Mouse (Mus musculus) adrenal gland, postnatal 36 days (tissue): Measurements from ENCODE around the gene Defb30. TPM values are rescaled to one million over a fixed set of nuclear protein-coding genes. Genes with fewer than 3 reads are reported as not detected.

Experiments
- DNase-seq, 2 experiments: peaks; one replicate each; pipeline ENCODE4 v3.0.0; 2021; ENCODE audit warnings: mixed read lengths in 1 of 2
- long read RNA-seq, 2 experiments: library from polyadenylated mRNA; stranded (forward); transcript quantifications; one replicate each; pipeline ENCODE4 v2.0.0; 2021; ENCODE audit warnings: borderline sequencing depth in 2 of 2
- total RNA-seq, 2 experiments: library from RNA; stranded (reverse); gene quantifications; 2 replicates each; pipeline ENCODE4 v1.2.3; 2021

Gene Defb30
- not detected for total RNA-seq
- long read RNA-seq, experiment 1 = 0 reads
- long read RNA-seq, experiment 2 = 0 reads

DNA sequence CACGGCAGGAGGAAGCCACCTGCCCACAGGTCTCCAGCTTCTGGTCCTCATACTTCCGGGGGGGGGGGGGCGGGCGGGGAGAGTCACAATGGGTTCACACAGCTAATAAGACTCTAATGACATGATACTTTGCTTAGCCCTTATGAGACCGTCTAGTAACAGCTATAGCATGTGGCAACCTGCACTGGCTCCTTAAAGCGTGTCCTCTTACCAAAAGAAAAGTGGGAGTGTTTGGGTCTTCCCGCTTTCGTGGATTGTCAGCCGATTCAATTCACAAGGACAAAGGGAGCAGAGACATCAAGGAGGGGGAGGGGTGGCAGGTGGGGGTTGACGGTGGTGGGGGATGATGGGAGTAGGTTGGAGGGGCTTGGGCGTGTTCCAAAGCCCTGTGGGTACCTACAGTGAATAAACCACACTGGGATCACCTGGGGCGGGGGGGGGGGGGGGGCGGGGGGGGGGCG is at the start of gene Defb30:
Gene Defb30, minus strand, starts transcription at position 51 of the 461 bp plus-strand sequence.
- no peak for DNase-seq

DNA sequence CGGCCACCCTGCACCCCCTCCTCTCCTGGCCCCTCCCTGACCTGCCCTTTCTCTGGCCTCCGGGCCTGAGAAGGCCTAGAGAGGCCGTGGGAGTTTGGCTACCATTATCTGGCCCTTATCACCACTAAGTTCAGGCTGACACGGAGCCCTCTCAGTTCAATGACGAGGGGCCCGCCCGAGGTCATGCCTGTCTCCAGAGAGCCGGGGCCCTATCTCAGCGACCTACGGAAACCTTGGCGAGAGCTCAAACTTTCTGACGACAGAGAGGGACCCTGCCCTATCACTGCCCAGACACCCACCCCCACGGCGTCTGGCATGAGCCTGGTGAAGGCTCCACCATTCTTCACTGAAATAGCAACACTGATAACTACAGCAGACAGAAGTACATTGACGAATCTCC is 17.9 kb upstream of the Defb30 start:
- no peak for DNase-seq

DNA sequence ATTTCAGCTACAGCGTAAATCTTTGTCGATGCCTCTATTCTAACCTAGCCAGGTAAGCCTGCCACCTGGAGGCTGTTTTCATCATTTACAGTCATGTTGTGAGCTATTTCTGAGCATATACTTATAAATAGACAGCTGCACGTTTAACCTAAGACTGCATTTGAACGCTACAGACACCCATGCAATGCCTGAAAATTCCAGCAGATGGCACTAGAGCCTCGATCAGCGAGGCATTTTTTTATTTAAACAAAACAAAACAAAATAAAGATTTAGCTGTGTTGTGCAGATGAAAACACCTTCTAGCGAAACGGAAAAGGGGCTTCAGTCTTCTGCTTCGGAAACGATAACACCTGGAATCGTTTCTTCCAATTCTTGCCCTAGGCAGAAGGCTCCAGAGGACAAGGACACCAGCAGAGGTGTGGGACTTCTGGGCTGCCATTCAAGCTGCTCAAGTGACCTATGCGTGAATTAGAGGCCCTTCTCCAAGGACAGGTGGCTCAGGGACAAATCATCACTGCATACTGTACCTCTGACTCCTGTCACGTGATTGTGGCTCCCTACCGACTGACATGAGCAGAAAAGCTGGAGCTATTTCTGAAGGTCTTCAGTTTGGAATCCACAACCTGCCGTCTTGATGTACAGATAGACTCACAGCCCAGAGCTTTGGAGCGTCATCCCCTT is 17.0 kb upstream of the Defb30 start:
- DNase-seq = peak; percentile 73 to 81

DNA sequence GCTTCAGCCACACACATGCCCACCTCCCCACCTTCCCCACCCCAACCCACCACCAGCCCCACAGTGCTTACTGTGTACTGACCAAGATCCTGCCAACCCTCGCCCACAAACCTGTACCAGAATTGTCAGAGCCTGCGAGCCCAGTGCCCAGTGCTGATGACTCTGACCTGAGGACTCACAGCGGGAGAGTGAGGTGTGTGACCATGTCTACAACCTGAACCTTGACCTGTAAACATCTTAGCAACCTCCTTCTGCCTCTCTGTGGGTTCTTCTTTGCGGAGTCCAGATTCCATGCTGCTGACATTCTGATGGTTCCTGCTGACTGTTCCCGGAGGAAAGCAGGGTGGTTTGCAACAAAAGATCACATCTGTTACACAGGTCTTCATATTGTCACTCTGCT is 15.6 kb upstream of the Defb30 start:
- DNase-seq = no peak

DNA sequence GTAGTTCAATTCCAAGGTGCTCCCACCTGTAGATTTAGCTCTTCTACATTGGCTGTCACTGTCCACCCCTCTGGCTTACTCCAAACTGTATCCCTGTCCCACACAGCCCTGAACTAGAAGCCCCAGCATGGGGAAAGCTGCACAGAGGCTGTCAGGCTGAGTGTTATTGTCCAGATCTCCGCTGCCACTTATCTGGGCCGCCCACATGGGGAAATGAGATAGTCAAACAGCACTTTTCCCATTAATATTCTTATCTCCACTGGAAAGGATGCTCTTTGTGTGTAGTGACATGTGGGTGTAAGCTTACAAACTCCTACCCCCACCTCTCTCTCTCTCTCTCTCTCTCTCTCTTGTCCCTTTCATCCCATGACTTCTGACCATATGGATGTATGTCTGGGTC is 12.4 kb upstream of the Defb30 start:
- no peak for DNase-seq

DNA sequence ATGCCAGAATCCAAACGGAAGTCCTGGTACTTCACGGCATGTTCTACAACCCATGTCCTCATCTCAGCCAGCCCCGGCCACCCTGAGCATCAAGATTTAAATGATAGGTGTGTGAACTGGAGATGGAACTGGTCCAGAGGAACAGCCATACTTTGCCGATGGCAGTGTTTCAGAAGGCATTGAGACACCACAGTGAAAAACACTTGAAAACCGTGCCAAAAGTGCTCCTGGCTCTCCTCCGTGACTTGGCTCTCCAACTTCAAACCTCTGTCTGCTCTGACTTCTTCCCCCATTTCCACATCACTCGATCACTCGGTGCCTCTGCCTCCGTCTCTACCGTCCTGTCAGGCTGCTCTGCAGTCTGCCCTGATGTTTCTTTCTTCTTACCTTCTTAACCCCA is 10.6 kb upstream of the Defb30 start:
- DNase-seq = no peak

DNA sequence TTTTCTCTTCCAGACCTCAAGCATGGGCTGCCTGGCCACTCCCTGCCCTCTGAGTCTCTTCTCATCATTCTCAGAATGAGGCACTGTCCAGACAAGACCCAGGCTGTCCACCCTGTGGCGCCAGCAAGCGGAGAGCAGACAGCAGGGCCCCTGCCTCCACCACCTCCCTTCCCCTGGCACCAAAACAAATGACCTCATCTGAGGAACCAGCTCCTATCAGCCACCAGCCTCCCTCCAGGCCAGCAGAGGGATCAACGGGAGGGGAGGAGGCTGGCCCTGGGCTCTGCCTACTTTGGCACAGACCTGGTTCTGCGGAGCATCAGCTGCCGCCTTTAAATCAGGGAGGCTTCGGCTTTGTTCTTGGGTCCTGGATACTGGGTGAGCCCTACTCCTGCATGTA is 5.0 kb upstream of the Defb30 start:
- DNase-seq = peak; percentile 78 to 86

DNA sequence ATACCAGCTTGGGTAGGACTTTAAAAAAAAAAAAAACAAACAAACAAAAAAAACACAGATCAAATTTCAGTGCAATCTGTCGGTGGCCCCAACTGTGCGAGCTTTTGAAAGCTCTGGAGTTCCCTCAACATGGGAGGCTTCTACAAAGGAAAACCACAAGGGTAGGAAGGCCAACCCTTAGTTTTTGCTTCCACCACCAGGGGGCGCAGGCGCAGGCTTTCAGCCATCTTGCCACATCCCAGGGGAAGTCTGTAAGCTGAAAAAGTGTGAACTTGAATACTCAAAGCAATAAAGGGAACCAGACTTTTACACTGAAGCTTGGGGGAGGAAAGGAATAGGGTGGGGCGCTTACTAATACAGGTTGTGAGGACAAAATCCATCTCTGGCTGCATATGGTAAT is 1.0 kb upstream of the Defb30 start:
- peak; percentile 79 to 85 for DNase-seq

DNA sequence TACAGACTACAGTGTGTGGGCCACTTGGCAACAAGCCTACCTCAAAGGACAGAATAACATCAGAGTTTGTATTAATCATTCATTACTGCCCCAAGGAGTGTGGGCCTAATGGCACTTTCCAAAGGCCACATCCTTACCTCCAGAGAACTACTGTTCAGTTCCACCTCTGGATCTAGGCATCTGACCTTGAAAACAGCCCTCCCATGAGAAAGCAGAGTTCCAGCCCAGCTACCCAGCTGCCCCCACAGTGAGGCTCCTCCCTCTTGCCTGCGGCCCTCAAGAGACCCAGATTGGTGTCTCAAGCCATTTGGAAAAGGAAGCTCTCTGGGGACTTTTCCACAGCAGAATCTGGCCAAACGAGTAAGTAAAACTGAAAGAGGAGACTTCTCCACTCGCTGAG is 3.1 kb downstream of the Defb30 start, which contains the start of gene Defb42:
Gene Defb42, plus strand, starts transcription at position 301 of the 400 bp plus-strand sequence.
- DNase-seq = peak in 1 of 2 experiments; percentile 13

DNA sequence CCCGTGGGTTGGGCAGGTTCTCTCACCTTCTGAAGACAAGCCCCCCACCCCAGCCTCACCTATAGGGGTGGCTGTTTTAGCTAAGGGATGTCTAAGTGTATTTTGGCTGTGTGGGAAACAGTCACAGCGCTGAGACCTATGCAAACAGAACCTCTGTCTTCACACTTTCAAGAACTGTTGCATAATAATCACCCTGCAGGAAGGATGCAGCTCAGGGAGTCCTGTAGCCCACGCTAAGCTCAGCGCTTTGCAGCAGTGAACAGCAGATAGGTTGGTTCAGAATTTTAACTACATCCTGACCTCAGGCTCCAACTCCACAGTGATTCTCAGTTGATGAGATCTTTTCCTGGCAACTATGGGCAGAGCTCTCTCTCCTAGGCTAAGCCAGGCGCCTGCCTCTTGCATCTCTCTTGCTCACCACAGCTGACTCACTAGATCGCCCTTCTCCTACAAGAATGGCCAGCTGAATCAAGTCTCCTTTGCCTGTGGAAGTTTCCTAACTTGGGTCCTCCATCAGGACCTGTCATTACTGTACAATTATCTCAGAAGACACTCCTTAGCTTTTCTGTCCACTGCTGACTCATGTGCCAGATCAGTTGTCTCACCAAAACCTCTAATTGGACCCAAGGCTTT is 29.1 kb downstream of the Defb30 start:
- peak in 1 of 2 experiments; percentile 18 for DNase-seq

DNA sequence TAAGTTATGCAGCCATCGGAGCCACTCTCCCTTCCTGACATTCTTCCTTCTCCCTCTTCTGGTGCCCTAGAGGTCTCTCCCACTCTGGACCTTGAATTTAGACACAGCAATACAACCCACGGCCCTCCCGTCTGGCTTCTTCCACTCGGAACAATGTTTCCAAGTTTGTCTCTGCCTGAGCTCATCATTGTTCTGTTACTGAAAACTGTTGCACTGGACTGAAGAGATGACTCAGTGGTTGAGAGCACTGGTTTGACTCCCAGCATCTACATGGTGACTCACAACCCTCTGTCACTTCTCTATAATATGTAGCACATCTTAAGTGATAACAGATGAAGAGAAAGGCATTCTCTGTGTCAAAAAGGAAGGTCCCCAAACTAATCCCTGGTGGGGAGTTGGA is 35.1 kb downstream of the Defb30 start:
- no peak for DNase-seq

DNA sequence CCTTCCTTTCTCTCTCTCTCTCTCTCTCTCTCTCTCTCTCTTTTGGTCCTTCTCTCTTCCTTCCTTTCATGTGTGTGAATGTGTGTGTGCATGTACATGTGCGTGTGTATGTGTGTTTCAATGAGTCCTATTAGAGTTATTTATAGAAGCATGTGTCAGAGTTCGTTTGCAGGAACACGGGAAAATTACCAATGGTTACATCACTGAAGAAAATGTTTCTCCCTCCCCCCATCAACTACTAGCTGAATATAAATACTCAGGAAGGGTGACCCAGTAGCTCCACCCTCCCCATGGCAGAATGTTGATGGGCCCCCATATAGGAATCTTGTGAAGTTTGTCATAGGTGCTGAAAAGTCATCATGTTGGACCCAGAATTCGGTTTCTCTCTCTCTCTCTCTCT is 36.7 kb downstream of the Defb30 start:
- DNase-seq = no peak

DNA sequence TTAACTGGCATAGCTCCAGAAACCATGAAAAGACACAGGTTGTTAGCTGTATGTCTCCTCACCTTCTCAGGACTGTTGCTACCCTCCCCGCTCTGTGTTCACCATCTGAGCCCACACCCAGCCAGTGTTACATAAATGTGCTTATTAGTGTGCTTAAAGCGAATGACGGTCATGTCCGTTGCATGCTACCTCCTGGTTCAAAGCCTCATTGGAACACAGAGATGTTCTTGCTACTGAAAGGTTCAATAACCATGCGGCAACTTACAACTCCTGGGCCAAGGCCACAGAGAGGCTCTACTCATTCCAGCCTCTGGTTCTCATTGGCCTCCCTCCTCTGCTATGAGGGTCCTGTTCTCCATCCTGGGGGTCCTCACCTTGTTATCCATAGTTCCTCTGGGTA is 38.3 kb downstream of the Defb30 start, which contains the start of gene Defb43:
Gene Defb43, plus strand, starts transcription at position 301 of the 400 bp plus-strand sequence.
- no peak for DNase-seq

DNA sequence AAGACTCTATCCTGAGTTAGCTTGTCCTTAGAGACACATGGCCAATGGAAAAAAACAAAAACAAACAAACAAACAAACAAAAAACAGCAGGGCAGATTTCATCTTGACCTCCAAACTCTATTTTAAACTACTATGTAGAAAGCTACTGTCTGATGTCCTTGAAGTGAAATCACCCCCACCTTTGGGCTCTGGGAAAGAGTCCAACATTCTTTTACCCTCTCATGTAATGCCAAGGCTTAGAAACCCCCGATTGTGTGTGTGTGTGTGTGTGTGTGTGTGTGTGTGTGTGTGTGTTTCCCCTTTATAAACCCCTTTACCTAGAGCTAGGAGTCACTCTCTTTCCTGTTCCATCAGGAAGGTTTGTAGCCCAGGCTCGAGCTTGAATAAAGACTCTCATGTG is 47.2 kb downstream of the Defb30 start:
- DNase-seq = peak; percentile 19 to 45

DNA sequence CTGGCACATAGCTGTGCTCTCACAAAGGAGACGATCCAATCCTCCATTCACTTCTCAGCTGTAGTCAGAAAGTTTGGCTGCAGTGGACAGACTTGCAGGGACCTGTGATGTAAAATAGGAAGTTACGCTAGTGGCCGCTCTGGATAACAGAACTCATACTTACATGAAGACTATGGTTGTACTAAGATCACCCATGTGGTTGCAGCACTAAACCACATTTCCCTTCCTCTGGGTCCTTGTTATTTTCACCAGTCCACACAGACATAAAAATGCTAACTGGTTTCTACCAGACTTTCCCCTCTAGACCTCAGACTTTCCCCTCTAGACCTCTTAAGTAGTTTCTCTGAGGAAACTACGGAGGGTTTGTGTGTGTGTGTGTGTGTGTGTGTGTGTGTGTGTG is 50.8 kb downstream of the Defb30 start:
- no peak for DNase-seq

DNA sequence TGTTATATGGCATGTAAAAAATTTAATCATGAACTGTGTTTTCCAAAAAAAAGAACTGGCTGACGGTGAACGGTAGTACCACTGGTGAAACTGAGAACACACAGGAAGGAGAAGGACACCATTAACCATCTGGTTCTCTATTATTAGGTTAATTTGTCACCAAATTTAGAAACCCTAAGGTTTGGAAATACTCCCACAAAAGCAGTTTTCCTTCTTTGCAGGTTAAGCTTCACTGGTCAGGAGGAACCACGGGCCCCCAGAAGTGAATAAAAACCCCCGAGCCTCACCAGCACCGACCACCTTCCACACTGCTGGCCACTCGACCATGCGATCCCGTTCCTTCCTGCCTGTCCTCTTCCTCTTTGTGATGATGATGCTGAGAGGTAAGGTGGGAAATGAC is 52.0 kb downstream of the Defb30 start, which contains the start of gene Defb47:
Gene Defb47, plus strand, starts transcription at position 301 of the 400 bp plus-strand sequence.
- no peak for DNase-seq

DNA sequence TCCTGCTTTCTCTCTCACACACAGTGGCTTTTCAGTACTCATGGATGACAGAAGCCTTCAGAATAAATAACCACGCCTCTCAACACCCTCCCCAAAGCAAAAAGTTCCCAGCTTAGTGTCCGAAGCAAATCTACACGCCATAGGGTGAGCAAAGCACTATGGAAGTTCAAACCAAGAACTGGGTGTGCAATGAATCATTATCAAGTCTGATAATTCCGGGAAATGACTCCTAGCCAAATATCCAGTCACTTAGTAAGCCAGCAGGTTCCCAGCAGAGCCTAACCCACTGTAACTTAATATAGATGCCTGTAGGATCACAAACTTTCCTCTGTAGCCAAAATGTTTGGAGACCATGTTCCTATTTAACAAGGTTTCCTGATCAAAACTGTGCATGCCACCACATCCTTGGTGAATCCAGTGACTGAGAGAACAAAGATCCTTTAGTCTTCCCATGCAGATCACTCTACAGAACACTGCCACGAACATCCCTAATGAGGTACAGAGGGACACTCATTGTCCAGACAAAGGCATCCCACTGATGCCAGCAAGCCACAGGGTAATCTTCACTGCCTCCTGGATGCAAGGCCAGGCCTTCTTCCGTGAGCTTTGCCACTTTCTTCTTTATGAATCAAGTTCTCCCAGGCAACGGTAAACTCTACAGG is 57.8 kb downstream of the Defb30 start:
- no peak for DNase-seq

DNA sequence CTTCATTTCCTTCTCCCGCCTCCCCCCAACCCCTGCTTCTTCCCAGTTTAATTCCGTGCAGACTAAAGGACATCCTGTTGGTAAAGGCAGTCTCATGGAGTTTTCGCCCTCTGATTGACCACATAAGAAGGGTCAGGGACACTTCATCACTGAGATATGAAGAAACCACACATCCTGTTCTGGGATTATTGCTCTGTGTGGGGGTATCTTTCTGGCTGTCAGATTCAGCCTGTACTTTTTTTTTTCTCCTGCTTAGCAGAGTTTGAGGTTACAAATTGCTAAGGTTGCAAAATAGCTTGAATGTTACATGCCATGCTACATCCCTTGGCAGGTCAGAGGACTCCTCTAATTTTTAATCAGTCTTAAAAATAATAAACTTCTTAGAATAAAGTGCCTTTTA is 58.5 kb downstream of the Defb30 start:
- no peak for DNase-seq

DNA sequence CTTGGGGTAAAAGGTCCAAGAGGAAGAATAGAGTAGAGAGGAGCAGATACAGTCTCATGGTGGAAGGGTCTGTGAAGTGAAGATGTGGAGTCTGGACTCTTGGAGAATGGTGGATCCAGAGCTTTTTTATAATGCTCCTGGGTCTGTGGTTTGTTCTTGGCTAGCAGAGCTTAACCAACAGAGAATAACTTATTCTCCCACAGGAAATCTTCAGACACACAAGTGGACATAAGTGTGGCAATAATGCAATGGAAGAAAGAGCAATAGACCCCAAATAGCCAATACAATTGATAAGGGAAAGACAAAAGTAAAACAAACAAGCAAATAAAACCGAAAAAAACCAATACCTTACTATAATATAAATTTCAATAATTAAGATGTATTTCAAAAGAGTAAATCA is 65.3 kb downstream of the Defb30 start, which contains the start of gene Defb48:
Gene Defb48, minus strand, starts transcription at position 101 of the 400 bp plus-strand sequence.
- DNase-seq = no peak
